Mouse (Mus musculus): ENCODE data around the gene Clec18a.

- TF ChIP-seq EP300 (IDR thresholded peaks at IDR 0.05; ENCODE audit: low read depth in 1 of 2, low read length in 2 of 2) (0 out of 4 replicates have a peak, but pooled peaks of 1 of the 2 experiments have one; percentile 16), CTCF (IDR thresholded peaks at IDR 0.05 in 2 of 3, conservative IDR thresholded peaks at IDR 0.05 in 1 of 3; ENCODE audit: control insufficient read depth in 1 of 3, insufficient read depth in 1 of 3, low read depth in 2 of 3, low read length in 3 of 3, poor library complexity in 1 of 3, severe bottlenecking in 1 of 3) (no peak), POLR2A (IDR thresholded peaks at IDR 0.05; ENCODE audit: control insufficient read depth in 1 of 2, insufficient read depth in 1 of 2, low read depth in 1 of 2, low read length in 2 of 2, poor library complexity in 1 of 2) (no peak), MAFK (IDR thresholded peaks at IDR 0.05; ENCODE audit: borderline replicate concordance, low read depth, low read length) (no peak)
Observed at GRCm38 (mm10) chr8:111058946-111059572, 33.2 kb downstream of the Clec18a start.

All from MEL (cell line).